Mouse (Mus musculus) bone marrow, adult 2 months (tissue): ENCODE measurements at regions not wholly inside any gene's neighbourhood (a gene's known extent, or its start where the extent isn't known, plus 50 kb on each side); places are given as distances from the start of the nearest gene placed in this dataset.

ENCODE experiments used
- CTCF ChIP-seq: fragments of 200-500 bp; IDR thresholded peaks from 2 replicates; pipeline ENCODE4 v1.5.1; 2011; ENCODE audit warnings: low read length, control low read depth; ENCODE audit not compliant: control insufficient read depth, insufficient read depth
- POLR2A ChIP-seq: fragments of 200-500 bp; IDR thresholded peaks from 2 replicates; pipeline ENCODE4 v1.6.1; 2011; ENCODE audit warnings: low read depth, mild to moderate bottlenecking, control low read depth, low read length, borderline replicate concordance; ENCODE audit not compliant: control insufficient read depth

- TF ChIP-seq CTCF (no peak), POLR2A (no peak)
These were observed 83.8 kb upstream of the Diaph3 start for GRCm38 (mm10) chr14:87224870-87225269.
